Mouse (Mus musculus): Measurements from ENCODE around the gene Ap4e1.
A peak's percentile ranks its signal among the peaks of the same experiment; 100 is the strongest.

Ap4e1 gene

DNA sequence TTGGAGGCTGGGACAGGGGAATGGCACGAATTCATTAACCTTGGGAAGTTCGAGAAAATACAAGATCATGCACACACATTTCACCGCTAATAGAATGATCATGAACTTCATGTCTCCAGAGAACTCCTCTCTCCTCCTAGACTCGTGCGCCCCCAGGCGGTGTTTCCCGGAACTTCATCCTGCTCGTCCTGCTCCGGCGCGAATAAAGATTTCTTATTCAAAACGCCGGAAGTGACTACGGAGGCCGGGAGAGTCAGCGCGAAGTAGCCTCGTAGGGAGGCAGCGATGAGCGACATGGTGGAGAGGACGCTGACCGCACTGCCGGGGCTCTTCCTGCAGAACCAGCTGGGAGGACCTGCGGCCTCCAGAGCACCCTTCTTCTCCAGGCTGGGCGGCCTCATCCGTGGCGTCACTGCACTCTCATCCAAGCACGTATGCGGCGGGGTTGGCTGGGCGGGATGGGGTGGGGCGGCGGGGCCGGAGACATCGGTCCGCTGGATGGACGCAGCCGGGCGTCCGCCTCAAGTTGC lies at the start of gene Ap4e1:
TSS of gene Ap4e1 (plus strand) at position 249 of the 530 bp plus-strand sequence.
- peak; percentile 100 for DNase-seq

DNA sequence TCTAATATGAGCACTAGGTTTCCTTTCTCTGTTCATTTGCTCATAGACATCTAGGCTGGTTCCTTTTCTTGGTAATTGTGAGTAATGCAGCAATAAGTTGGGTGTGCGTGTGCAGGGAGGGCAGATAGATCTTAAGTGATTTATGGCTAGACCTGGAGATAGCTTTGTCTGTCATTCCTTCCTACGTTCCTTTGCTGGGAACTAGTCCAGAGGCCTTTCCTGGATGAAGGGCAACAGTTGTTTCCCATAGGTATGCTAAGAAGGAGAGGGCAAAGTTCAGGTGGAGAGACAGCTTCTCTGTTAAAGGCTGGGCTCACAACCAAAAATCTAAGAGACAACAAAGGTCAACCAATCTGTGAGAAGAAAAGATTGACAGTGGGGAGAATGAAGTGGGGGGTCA lies 46.8 kb upstream of the Ap4e1 start:
- DNase-seq, result no peak

DNA sequence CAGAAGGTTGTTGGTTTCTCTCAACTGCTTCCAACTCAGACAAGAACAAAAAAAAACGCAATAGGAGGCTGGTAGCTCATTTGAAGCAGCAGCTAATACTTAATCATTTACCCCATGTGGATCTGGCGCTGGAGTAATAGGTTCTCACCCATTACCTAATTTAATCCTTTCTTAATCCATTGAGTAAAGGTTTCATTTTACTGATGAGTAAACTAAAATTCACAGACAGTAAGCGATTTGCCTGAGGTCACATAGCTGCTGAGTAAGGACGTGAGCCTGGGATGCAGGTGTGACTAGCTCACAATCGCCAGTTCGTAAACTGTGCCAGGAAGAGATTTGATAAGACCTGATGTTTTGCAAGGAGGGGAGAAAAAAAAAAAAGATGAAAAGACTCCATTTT lies 31.1 kb upstream of the Ap4e1 start:
- no peak for DNase-seq

DNA sequence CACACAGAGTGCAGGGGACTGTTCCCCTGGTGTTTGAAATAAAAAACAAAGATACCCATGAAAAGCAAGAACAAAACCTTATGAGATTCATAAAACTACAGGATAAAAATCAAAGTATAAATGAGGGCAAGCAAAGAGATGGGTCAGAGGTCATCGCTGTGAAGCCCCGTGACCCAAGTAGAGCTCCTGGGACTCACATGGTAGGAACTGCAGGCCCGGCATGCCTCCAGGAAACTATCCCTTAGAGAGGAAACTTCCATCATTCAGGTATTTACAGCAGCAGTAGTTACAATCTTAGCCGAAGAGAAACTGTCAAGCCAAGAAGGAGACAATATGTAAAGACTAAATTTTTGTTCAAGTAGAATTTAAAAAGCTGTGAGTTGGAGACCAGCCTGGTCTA lies 25.3 kb upstream of the Ap4e1 start:
- DNase-seq, result no peak

DNA sequence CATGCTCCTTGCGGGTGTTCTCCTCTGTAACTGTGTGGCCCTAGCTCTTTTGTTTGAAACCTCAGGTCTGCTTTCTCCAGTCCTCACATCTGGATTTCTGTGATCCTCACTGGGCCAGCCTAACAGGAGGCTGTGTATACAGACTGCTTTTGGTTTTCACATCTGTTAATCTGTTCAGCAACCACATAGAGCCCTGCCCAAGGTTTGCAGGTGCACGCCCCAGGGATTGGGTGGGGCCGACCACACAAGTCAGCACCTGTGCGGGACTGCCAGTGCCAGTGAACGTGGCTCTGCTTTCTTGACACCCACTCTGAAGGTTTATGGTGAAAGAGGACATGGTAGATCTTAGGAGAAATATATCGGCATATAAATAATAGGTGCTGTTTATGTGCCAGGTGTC lies 18.6 kb upstream of the Ap4e1 start:
- peak; percentile 59 for DNase-seq

DNA sequence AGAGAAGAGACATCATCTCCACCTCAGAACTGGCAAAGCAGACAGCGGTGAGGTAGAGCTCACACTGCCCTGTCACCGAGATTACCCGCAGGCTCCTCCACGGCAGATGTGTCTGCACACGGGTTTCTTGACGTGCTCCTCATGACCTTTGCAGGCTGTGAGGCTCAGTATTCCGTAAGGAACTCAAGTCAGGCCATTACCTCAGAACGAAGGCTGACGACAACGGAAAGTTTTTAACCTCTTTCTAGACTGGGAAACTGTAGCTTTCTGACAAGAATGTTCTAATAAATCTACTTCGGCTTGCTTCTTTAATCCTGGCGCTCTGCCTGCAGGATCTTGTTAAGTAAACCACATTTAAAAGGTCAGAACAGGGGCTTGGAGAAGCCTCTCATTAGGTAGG lies 15.8 kb upstream of the Ap4e1 start:
- no peak for DNase-seq

DNA sequence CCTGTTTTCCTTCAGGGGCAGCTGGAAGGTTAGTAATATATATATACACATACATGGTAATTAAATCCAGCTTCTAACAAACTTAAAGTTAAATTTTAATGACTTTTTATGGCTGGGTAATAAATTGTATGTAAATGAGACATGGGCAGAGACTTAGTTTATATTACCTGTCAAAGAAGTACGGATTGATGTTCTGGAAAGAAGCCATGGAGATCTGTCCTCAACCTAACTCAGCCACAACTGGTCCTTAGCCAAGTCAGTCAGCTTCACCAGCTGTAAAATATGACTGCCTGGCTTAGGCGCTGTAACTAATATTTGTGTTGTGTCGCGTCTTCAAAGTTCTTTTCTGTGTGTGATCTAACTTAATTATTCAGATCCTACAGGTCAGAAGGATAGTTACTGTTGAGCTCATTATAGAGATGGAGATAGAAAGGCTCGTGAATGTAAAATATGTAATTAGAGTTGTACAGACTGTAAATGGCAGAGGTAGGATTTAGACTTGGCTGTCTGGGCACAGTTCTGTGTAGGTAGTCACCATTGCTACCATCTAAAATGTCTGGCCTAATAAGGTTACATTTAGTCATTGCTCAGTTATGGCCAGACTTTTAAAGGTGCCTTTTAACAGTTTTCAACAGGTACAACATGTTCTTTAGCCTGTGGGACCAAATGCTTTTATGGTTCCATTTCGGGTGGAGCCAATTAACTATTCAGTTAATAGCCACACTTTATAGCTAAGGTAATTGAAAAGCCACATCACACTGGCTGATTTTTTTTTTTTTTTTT lies 13.9 kb upstream of the Ap4e1 start:
- no peak for DNase-seq

DNA sequence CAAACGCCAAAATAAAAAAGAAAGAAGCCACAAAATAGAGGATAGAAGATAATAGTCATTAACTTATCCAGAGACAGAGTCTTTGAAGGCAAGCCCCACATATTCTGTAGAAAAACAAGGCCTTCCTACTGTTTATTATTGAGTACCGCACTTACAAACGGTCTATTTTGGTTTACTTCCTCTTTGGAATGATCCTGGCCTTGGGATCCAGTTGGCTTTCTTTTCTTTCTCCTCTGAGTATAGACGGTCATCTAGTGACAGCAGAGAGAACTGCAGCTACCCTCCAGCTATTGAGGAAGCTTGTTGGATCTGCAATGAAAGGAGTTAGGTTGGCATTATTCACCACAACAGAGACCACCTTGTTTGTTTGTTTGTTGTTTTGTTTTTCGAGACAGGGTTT lies 11.8 kb upstream of the Ap4e1 start:
- DNase-seq, result no peak

DNA sequence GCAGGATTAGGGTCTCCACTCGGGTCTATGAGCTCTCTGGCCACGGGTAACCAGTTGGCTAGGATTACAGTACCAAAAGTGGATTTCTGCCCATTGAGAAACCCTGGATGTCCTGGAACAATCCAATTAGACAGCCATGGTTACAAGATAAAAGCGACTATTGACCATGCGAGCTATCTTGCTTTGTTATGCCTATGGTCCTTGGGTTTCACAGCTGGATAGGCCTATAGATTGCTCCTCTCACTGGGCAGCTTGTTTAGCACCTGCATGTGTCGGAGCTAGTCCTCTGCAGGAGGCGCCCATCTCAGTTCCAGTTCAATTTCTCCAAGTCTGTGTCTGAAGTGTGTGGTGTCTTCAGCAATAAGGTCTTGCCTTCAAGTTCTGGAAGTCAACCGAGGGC lies 10.3 kb upstream of the Ap4e1 start:
- no peak for DNase-seq

DNA sequence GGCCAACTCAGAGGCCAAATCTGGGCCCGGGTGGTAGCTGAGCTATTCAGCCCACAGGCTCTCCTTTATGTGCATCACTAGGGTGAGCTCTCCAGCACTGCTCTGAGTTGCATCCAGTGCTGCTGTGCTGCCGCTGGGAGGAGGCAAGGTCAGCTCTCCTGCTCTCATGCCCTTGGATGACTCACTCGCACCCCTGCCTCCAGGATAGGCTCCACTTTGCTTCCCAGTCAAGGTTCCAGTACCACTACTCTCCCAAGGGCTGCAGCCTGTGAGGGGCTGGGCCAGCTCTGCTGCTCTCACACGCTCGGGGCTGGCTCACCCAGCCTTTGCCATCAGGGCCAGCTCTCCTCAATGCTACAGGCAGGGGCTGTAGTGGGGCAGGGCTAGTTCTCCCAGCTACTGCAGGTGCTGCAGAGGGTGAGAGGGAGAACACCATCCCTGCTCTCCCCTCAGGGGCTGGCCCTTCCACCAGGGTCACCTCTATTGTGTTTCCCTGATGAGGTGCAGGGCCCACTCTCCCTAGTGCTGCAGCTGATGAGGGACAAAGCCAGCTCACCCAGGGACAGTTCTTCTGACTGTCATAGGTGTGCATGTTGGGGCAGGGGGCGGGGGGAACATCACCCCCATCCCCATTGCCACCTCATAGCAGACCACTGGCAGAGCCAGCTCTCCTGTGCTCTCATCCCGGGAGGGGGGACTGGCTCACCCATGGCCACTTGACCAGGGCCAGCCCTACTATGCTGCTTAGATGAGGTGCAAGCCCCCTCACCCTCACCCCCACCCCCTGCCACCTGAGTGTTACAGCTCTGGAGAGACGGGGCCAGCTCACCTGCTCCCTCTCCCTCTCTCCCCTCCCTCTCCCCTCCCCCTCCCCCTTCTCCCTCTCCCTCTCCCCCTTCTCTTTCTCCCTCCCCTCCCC lies 7.9 kb upstream of the Ap4e1 start:
- DNase-seq, result no peak

DNA sequence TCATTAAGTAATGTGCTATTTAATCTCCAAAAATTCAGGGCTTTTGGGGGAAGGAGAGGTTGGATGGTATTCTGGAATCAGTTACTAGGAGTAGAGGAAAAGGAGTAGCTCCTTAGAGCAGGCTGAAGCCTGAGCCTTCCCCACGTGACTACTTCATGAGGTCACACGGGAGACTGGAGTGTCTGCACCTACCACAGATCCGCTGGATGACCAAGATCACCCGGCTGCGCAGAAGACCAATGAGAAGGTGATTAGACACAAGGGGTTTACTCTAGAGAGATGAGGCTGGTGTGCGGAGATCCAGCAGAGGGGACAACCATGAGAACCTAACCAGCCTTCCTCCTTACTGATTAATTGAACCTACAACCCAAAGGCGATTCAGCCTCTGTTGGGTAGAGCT lies 4.5 kb upstream of the Ap4e1 start:
- DNase-seq, result no peak

DNA sequence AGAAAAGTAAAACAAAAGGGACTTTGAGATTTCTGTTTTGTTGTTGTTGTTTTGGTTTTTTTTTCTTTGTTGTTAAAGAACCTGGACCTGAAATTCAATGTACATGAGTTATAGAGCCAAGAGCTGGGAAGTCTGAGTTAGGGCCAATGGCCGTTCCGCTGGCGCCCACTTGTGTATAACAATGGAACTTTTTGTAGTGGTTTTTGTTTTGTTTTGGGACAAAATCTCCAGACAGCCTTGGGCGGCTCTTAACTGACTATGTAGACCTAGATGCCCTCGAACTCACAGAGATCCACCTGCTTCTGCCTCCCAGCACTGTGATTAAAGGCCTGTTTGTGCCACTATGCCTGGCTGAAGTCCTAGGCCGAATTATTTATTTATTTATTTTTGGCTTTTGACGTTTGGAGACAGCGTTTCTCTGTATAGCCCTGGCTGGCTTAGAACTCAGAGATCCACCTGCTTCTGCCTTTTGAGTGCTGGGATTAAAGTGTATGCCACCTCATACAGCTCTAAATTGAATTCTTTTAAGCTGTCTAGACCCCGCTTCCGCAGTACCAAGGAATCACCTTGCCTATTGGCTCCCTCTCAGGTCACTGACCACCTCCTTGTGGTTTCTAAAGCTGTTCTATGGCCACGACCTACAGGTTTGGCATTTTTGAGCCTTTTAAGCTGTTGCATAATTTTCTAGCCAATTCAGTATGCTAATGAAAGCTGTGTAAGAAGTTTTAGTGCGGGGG lies 1.7 kb upstream of the Ap4e1 start:
- DNase-seq, result peak; percentile 75

DNA sequence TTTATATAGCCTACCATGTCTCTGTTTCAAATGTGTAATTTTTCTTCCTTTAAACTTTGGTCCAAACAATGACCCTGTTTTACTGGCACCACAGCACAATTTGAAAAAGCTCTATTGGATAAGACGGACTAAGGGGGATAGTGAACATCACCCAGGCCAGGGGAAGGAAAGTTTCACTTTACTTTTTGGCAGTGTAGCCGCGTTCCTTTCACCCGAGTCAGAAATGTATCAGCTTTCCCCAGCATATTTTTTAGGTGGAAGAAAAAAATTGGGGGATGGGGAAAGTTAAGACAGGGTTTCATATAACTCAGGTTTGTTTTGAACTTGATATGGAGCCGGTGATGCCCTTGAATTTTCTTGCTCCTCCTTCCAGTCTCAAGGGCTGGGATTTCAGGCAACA lies 1.0 kb upstream of the Ap4e1 start:
- no peak for DNase-seq

DNA sequence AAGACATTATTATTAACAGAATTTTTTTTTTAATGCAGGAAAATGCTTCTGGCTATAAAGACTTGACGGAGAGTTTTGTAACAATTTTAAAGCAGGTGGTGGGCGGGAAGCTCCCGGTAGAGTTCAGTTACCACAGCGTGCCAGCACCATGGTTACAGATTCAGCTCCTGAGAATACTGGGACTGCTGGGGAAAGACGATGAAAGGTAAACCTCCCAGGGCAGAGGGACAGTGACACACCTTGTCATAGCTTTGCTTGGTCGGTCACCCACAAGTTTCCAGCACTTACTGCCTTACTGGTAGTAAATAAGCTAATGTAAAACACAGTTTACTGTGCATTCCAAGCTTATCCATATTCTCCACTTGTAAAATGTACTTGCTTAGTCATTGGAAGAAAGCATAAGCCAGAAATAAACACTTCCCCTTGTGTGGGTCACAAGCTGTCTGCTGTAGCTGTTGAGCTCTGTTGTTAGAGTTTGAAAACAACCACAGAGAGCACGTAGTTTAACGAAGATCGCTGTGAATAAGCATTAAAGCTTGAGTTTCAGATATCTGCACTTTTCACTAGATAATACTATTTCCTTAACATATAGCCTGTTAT lies 26.6 kb downstream of the Ap4e1 start:
- DNase-seq, result no peak

DNA sequence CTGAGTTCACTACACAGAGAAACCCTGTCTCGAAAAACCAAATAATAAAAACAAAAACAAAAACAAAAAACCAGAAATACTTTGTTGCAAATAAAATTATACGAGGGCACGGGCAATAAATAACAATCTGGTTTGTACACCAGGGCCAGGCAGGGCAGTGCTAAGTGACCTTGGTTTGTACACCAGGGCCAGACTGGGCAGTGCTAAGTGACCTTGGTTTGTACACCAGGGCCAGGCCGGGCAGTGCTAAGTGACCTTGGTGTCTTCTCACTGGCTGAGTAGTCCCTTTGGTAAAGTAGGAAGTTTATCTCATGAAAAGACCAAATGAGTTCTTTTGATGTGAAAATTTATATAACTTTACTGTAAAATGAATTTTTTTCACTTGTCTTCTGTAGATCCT lies 28.8 kb downstream of the Ap4e1 start:
- no peak for DNase-seq

DNA sequence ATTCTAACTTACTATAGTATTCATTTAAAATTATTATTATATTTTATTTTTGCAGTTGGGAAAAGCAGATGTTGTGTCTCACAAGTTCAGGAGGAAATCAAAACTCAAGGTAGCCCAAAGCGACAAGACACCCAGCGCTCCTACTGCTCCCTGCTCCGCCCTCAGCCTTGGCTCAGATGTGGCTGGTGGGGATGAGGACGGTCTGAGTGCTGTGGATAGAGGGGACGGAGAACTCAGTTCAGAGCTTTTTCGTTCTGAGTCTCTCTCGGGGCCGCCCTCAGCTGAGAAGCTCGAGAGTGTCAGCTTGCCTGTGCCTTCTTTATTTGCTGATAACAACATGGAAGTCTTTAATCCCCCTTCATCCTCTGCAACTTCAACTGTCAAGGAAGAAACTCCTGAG lies 53.0 kb downstream of the Ap4e1 start:
- DNase-seq, result no peak

DNA sequence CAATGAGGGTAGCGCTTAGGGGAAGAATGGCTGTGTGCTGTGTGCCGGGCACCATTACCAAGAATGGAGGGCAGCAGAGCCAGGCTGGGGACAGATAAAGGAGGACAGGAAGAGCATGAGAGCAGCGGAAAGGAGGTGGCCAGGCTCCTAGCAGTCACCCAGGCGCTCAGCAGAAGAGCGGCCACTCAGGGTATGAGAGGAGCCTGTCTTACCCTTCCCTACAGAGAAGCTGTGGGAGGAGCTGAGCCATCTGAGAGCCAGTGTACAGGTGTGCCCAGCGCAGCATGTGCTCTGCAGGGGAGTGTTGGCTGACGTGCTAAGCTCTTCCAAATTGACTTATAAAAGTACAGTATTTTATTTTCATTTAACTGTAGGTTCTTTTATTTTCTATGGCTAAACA lies 60.3 kb downstream of the Ap4e1 start:
- DNase-seq, result no peak

DNA sequence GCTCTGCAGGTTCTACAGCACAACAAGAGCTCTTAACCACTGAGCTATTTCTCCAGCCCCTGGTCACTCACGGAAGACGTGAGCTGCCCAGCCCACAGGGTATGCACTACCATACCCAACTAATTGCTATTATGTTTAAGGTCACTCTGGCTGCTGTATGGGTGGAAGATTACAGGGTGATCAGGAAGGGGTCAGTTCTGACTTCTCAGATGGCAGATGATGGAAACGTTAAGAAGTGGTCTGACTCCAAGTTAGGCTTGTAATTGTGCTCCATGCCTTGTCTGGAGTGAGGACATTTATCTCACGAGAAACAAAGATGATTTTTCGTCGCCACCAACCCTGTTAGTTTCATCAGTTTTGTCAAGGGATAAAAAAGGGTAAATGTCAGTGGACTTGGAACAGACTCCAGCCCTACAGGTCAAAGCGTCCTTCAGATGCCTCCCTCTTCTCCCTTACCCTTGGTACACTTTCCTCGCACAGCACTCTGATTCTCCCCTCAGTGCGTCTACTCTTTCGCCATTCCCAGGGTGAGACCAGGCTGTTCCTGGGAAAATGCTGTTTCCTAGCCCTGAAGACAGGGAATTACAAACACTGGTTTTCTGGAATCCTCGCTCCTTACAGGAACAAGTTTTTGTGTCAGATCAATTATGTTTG lies 61.4 kb downstream of the Ap4e1 start:
- DNase-seq, result peak; percentile 12

DNA sequence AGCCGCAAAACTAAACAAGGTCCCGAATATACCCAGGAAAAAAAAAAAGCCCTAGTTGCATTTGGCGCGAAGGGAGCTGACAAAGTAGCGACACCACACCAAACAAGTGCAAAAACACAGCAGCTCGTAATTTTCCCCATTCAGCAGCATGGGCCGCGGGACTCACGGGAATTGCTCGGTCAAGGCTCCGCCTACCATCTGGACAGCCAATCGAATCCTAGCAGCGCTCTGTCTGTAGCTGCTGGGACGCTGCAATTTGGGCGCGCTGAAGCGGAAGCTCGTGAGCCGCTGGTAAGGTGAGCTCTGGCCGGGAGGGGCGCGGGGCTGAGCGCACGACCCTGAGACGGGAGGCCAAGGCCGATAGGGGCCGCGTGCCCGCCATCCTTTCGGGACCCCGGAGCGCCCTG lies 61.9 kb downstream of the Ap4e1 start, which contains the start of gene Blvra:
TSS of gene Blvra (plus strand) at position 231 of the 407 bp plus-strand sequence.
- DNase-seq, result peak; percentile 89

DNA sequence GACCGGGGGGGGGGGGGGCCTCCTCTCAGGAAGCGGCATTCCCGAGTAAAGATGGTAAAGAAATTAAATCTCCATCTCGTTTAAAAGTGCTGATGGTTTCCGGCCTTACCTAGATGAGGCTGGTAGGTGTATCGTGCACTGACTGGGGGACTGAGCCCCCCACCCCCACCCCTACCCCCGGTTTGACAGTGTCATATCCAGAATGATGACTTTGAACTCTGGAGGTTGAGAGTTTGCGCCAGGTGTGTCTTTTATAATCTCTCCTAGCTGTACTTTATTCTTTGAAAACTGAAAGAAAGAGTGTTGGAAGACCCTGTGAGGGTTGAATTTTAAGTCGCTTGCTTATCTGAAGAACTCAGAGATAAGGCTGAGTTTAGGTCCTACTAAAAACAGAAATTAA lies 62.4 kb downstream of the Ap4e1 start:
- no peak for DNase-seq

DNA sequence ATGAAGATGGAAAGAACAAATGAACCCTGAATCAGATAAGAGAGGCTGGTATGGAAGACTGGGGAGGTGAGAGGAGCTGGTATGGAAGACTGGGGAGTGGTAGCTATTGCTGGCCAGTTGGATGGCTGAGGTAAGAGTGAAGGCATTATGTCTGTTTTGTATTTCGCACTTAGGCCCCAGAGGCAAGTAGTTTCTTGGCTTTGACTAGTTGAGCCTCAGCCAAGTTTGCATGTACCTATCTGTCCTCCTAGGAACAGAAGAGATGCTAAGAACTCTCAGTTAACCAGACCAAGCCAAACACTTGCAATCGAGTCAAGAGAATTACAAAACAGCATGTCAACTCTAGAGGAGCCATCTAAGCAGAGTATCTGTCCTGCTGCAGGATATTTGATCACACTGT lies 65.6 kb downstream of the Ap4e1 start:
- no peak for DNase-seq

DNA sequence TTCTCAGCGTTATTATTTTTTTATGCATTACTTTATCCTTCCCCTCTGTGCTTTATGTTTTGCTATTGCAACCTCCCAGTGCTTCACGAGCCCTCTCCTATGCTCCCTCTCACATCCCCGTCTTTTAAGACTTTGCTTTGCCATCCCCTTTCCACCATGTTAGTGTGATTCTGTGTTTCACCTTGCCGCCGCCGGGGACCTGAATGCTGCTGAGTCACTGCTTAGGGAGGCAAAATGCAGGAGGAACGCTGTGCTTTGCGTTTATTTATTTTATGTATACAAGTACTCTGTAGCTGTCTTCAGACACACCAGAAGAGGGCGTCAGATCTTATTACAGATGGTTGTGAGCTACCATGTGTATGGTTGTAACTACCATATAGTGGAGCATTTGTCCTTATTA lies 69.1 kb downstream of the Ap4e1 start:
- DNase-seq, result no peak
